Mouse (Mus musculus) cerebellum, adult 8-10 months (tissue): ENCODE measurements at regions not wholly inside any gene's neighbourhood (a gene's known extent, or its start where the extent isn't known, plus 50 kb on each side); places are given as distances from the start of the nearest gene placed in this dataset.

Experiments
- DNase-seq: peaks from one replicate; pipeline ENCODE4 v3.0.0; 2022

GRCm38 (mm10) chr4:33702028-33702666, 222.2 kb upstream of the Cnr1 start:
- DNase-seq, result peak; percentile 34

- no peak for DNase-seq
Observed at GRCm38 (mm10) chr4:33705722-33706121, 218.7 kb upstream of the Cnr1 start.

- DNase-seq, result no peak
Observed at GRCm38 (mm10) chr4:33706785-33707184, 217.6 kb upstream of the Cnr1 start.

GRCm38 (mm10) chr4:33716475-33717117, 207.8 kb upstream of the Cnr1 start:
- DNase-seq, result no peak

GRCm38 (mm10) chr4:33720972-33721371, 203.4 kb upstream of the Cnr1 start:
- DNase-seq, result no peak

- no peak for DNase-seq
Observed at GRCm38 (mm10) chr4:33721971-33722370, 202.4 kb upstream of the Cnr1 start.

GRCm38 (mm10) chr4:33731837-33732236, 192.6 kb upstream of the Cnr1 start:
- no peak for DNase-seq

GRCm38 (mm10) chr4:33734923-33735322, 189.5 kb upstream of the Cnr1 start:
- DNase-seq, result peak; percentile 35

GRCm38 (mm10) chr4:33735442-33735966, 188.9 kb upstream of the Cnr1 start:
- DNase-seq, result peak; percentile 44

- DNase-seq, result peak; percentile 86
Observed at GRCm38 (mm10) chr4:33736061-33736701, 188.2 kb upstream of the Cnr1 start.

- DNase-seq, result no peak
Observed at GRCm38 (mm10) chr4:33737337-33737736, 187.1 kb upstream of the Cnr1 start.

- no peak for DNase-seq
Observed at GRCm38 (mm10) chr4:33737859-33738417, 186.5 kb upstream of the Cnr1 start.

GRCm38 (mm10) chr4:33739211-33739904, 185.0 kb upstream of the Cnr1 start:
- DNase-seq, result no peak

GRCm38 (mm10) chr4:33740982-33741381, 183.4 kb upstream of the Cnr1 start:
- no peak for DNase-seq

- DNase-seq, result no peak
Observed at GRCm38 (mm10) chr4:33745180-33745579, 179.2 kb upstream of the Cnr1 start.

- no peak for DNase-seq
Observed at GRCm38 (mm10) chr4:33747316-33747895, 177.0 kb upstream of the Cnr1 start.

- no peak for DNase-seq
Observed at GRCm38 (mm10) chr4:33767721-33768120, 156.7 kb upstream of the Cnr1 start.

GRCm38 (mm10) chr4:33786027-33786426, 138.4 kb upstream of the Cnr1 start:
- DNase-seq, result no peak

- DNase-seq, result no peak
Observed at GRCm38 (mm10) chr4:33786958-33787357, 137.4 kb upstream of the Cnr1 start.

GRCm38 (mm10) chr4:33793398-33793797, 131.0 kb upstream of the Cnr1 start:
- peak; percentile 86 for DNase-seq

- no peak for DNase-seq
Observed at GRCm38 (mm10) chr4:33795461-33795860, 128.9 kb upstream of the Cnr1 start.

- DNase-seq, result peak; percentile 52
Observed at GRCm38 (mm10) chr4:33797964-33798363, 126.4 kb upstream of the Cnr1 start.

GRCm38 (mm10) chr4:33798654-33799053, 125.7 kb upstream of the Cnr1 start:
- DNase-seq, result no peak
